Mouse (Mus musculus): Measurements from ENCODE around the gene Neurod6. TPM values are rescaled to one million over a fixed set of nuclear protein-coding genes. Genes with fewer than 3 reads are reported as not detected.
A peak's percentile ranks its signal among the peaks of the same experiment; 100 is the strongest.

The Neurod6 gene
- polyA plus RNA-seq, 1 experiment from 2014 or later: 28.7 TPM

GRCm38 (mm10) chr6:55677326-55677725 is 3.7 kb downstream of the Neurod6 start:
- H3K27ac ChIP-seq: no peak overlapping the region
- no peak for ATAC-seq
- peak overlapping the region; percentile 40 for H3K9ac ChIP-seq (replicated peaks)
- peaks cover 11% of the 10 kb centered on the region for H3K4me1 ChIP-seq (replicated peaks)
- peaks cover 6% of the 10 kb centered on the region for H3K27me3 ChIP-seq
- H3K4me3 ChIP-seq (replicated peaks): peak overlapping the region; percentile 37
- H3K4me2 ChIP-seq (replicated peaks): peak overlapping the region; percentile 59
- no peaks in the 10 kb centered on the region for H3K36me3 ChIP-seq
- H3K9me3 ChIP-seq: no peaks in the 10 kb centered on the region
- 16% methylated on average over 8 of the region's 8 CpGs for WGBS

GRCm38 (mm10) chr6:55676663-55677311 is 4.3 kb downstream of the Neurod6 start:
- Histone ChIP-seq H3K27me3 (peaks cover 6% of the 10 kb centered on the region), H3K36me3 (no peaks in the 10 kb centered on the region)

GRCm38 (mm10) chr6:55676141-55676662 is 4.9 kb downstream of the Neurod6 start:
- peak overlapping the region; percentile 59 for H3K4me2 ChIP-seq (replicated peaks)
- H3K27me3 ChIP-seq: peaks cover 6% of the 10 kb centered on the region
- H3K9me3 ChIP-seq: no peaks in the 10 kb centered on the region
- H3K36me3 ChIP-seq: no peaks in the 10 kb centered on the region
- H3K4me3 ChIP-seq (replicated peaks): no peak overlapping the region
- 0 out of 2 replicates have a peak overlapping the region, but pooled peaks have one; percentile 40 for H3K9ac ChIP-seq (replicated peaks)
- ATAC-seq: peak; percentile 5; the same call in 1 of the 2 replicates
- H3K27ac ChIP-seq: no peak overlapping the region
- WGBS: 66% methylated on average over 6 of the region's 6 CpGs
- peaks cover 11% of the 10 kb centered on the region for H3K4me1 ChIP-seq (replicated peaks)

More at GRCm38 (mm10) chr6:55676663-55677311, 4.3 kb downstream of the Neurod6 start:
- H3K9ac ChIP-seq (replicated peaks): peak overlapping the region; percentile 40
- 1% methylated on average over 27 of the region's 27 CpGs for WGBS
- H3K9me3 ChIP-seq: no peaks in the 10 kb centered on the region
- peaks cover 11% of the 10 kb centered on the region for H3K4me1 ChIP-seq (replicated peaks)
- H3K4me2 ChIP-seq (replicated peaks): peak overlapping the region; percentile 59
- peak overlapping the region; percentile 37 for H3K4me3 ChIP-seq (replicated peaks)
- ATAC-seq: peak; percentile 88
- H3K27ac ChIP-seq: no peak overlapping the region

GRCm38 (mm10) chr6:55667801-55668200 is 13.3 kb downstream of the Neurod6 start:
- no peaks in the 10 kb centered on the region for H3K36me3 ChIP-seq
- H3K4me2 ChIP-seq (replicated peaks): no peak overlapping the region
- ATAC-seq: no peak
- no peak overlapping the region for H3K9ac ChIP-seq (replicated peaks)
- WGBS: 77% methylated on average over 3 of the region's 3 CpGs
- no peaks in the 10 kb centered on the region for H3K4me1 ChIP-seq (replicated peaks)
- no peaks in the 10 kb centered on the region for H3K27me3 ChIP-seq
- no peaks in the 10 kb centered on the region for H3K9me3 ChIP-seq
- no peak overlapping the region for H3K4me3 ChIP-seq (replicated peaks)
- H3K27ac ChIP-seq: no peak overlapping the region

GRCm38 (mm10) chr6:55661126-55661915 is 19.7 kb downstream of the Neurod6 start:
- ATAC-seq: no peak
- no peaks in the 10 kb centered on the region for H3K27me3 ChIP-seq
- no peaks in the 10 kb centered on the region for H3K9me3 ChIP-seq
- 68% methylated on average over 5 of the region's 5 CpGs for WGBS
- H3K27ac ChIP-seq: no peak overlapping the region
- no peak overlapping the region for H3K4me3 ChIP-seq (replicated peaks)
- no peak overlapping the region for H3K4me2 ChIP-seq (replicated peaks)
- no peaks in the 10 kb centered on the region for H3K4me1 ChIP-seq (replicated peaks)
- H3K9ac ChIP-seq (replicated peaks): no peak overlapping the region
- H3K36me3 ChIP-seq: no peaks in the 10 kb centered on the region

GRCm38 (mm10) chr6:55649996-55650395 is 31.1 kb downstream of the Neurod6 start:
- Histone ChIP-seq H3K27me3 (no peaks in the 10 kb centered on the region), H3K4me3 (replicated peaks) (no peak overlapping the region), H3K9me3 (no peaks in the 10 kb centered on the region), H3K4me2 (replicated peaks) (no peak overlapping the region), H3K36me3 (no peaks in the 10 kb centered on the region), H3K27ac (peak overlapping the region; percentile 39), H3K9ac (replicated peaks) (0 out of 2 replicates have a peak overlapping the region, but pooled peaks have one; percentile 41), H3K4me1 (replicated peaks) (peaks cover 44% of the 10 kb centered on the region)
- no peak for ATAC-seq
- 69% methylated on average over 3 of the region's 3 CpGs for WGBS

GRCm38 (mm10) chr6:55649581-55649980 is 31.5 kb downstream of the Neurod6 start:
- 79% methylated on average over 8 of the region's 8 CpGs for WGBS
- Histone ChIP-seq H3K27ac (peak overlapping the region; percentile 39), H3K9me3 (no peaks in the 10 kb centered on the region), H3K36me3 (no peaks in the 10 kb centered on the region), H3K9ac (replicated peaks) (0 out of 2 replicates have a peak overlapping the region, but pooled peaks have one; percentile 41), H3K4me2 (replicated peaks) (no peak overlapping the region), H3K4me1 (replicated peaks) (peaks cover 44% of the 10 kb centered on the region), H3K27me3 (no peaks in the 10 kb centered on the region), H3K4me3 (replicated peaks) (no peak overlapping the region)
- no peak for ATAC-seq

- no peaks in the 10 kb centered on the region for H3K27me3 ChIP-seq
These were observed 32.2 kb downstream of the Neurod6 start for GRCm38 (mm10) chr6:55648886-55649285.

GRCm38 (mm10) chr6:55647771-55648280 is 33.2 kb downstream of the Neurod6 start:
- WGBS: 46% methylated on average over 8 of the region's 8 CpGs
- no peaks in the 10 kb centered on the region for H3K9me3 ChIP-seq
- no peaks in the 10 kb centered on the region for H3K36me3 ChIP-seq
- ATAC-seq: no peak
- H3K4me1 ChIP-seq (replicated peaks): peaks cover 44% of the 10 kb centered on the region
- peak overlapping the region; percentile 47; the same call in 1 of the 2 replicates for H3K27ac ChIP-seq
- no peak overlapping the region for H3K4me2 ChIP-seq (replicated peaks)
- no peak overlapping the region for H3K9ac ChIP-seq (replicated peaks)
- H3K4me3 ChIP-seq (replicated peaks): no peak overlapping the region
- no peaks in the 10 kb centered on the region for H3K27me3 ChIP-seq

More at GRCm38 (mm10) chr6:55648886-55649285, 32.2 kb downstream of the Neurod6 start:
- Histone ChIP-seq H3K36me3 (no peaks in the 10 kb centered on the region), H3K4me1 (replicated peaks) (peaks cover 44% of the 10 kb centered on the region), H3K4me2 (replicated peaks) (no peak overlapping the region), H3K4me3 (replicated peaks) (no peak overlapping the region), H3K27ac (0 out of 2 replicates have a peak overlapping the region, but pooled peaks have one; percentile 19), H3K9me3 (no peaks in the 10 kb centered on the region), H3K9ac (replicated peaks) (no peak overlapping the region)
- WGBS: 54% methylated on average over 3 of the region's 3 CpGs
- ATAC-seq: no peak

- Histone ChIP-seq H3K4me2 (replicated peaks) (peak overlapping the region; percentile 11; the same call in 1 of the 2 replicates), H3K9me3 (no peaks in the 10 kb centered on the region), H3K4me3 (replicated peaks) (no peak overlapping the region), H3K9ac (replicated peaks) (no peak overlapping the region), H3K27ac (peak overlapping the region; percentile 31; the same call in 1 of the 2 replicates), H3K27me3 (no peaks in the 10 kb centered on the region), H3K36me3 (no peaks in the 10 kb centered on the region), H3K4me1 (replicated peaks) (peaks cover 44% of the 10 kb centered on the region)
- 35% methylated on average over 9 of the region's 9 CpGs for WGBS
- no peak for ATAC-seq
These were observed 34.1 kb downstream of the Neurod6 start for GRCm38 (mm10) chr6:55646824-55647560.

GRCm38 (mm10) chr6:55646111-55646823 is 34.8 kb downstream of the Neurod6 start:
- H3K4me3 ChIP-seq (replicated peaks): no peak overlapping the region
- H3K9ac ChIP-seq (replicated peaks): no peak overlapping the region
- H3K9me3 ChIP-seq: no peaks in the 10 kb centered on the region
- peak overlapping the region; percentile 11; the same call in 1 of the 2 replicates for H3K4me2 ChIP-seq (replicated peaks)
- no peaks in the 10 kb centered on the region for H3K36me3 ChIP-seq
- peak overlapping the region; percentile 26; the same call in 1 of the 2 replicates for H3K27ac ChIP-seq
- H3K4me1 ChIP-seq (replicated peaks): peaks cover 44% of the 10 kb centered on the region
- H3K27me3 ChIP-seq: no peaks in the 10 kb centered on the region
- 45% methylated on average over 14 of the region's 14 CpGs for WGBS
- ATAC-seq: peak; percentile 66
